Mouse (Mus musculus): Measurements from ENCODE around the gene Insr.

The Insr gene

GRCm38 (mm10) chr8:3232601-3233000 is 46.8 kb downstream of the Insr start:
- DNase-seq (ENCODE audit: low read depth, low spot score), result no peak

DNA sequence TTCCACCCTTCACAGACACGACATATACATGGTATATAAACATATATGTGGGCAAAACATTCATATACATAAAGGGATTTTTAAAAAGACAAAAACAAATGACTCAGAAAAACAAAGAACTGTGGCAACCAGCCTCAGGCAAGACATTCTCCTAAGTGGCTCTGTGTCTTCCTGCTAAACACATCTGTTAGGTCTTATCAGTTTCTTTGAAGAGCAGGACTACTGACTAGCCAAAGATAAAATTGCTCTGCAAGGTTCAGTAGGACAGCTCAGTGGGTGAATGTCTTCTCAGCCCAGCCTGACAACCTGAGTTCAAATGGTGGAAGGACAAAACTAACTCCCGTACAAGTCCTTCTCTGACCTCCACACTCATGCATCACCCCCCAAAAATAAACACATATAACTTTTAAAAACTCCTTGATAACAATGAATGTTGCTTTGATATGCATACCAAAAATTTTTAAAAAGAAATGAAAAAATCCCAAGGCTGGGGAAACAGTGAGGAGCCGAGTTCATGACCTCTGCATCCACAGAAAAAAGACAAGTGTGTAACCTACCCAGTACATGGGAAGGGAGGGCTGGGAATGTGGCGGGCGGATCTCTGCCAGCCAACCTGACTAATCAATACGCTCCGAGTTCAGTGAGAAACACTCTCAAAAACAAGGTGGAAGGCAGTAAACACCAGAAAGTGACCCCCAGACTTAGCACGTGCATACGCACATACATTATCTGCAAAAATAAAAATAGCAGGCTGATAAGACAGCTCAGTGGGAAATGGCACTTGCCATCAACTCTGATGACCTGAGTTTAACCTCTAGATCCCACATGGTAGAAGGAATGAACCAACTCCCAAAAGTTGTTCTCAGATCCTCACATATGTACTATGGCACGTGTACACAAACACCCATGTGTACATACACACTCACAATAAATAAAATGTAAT is 49.0 kb downstream of the Insr start:
- DNase-seq (ENCODE audit: low read depth, low spot score), result no peak

GRCm38 (mm10) chr8:3227423-3227822 is 52.0 kb downstream of the Insr start:
- DNase-seq (ENCODE audit: low read depth, low spot score), result no peak

GRCm38 (mm10) chr8:3225731-3226130 is 53.7 kb downstream of the Insr start:
- peak; percentile 15 for DNase-seq (ENCODE audit: low read depth, low spot score)

DNA sequence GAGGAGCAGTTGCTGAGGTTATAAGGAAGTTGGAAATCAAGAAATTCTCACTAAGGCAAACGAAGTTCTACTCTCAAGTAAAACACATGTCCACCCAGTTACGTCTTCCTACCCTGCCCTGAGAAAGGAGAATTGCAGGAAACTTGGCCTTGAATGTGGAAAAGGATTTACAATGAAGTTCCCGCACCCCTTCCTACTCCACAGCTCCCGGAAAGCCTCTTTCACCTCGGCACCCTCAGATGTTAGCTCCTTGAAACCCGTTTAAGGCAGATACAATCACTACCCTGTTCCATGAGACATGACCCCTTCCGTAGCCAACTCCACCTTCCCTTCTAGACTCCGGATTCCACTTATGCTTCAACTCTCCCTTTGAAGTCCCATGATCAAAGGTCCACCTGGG is 54.2 kb downstream of the Insr start:
- DNase-seq (ENCODE audit: low read depth, low spot score), result no peak

- no peak for DNase-seq (ENCODE audit: low read depth, low spot score)
These were observed 56.8 kb downstream of the Insr start for GRCm38 (mm10) chr8:3222636-3222965.

DNA sequence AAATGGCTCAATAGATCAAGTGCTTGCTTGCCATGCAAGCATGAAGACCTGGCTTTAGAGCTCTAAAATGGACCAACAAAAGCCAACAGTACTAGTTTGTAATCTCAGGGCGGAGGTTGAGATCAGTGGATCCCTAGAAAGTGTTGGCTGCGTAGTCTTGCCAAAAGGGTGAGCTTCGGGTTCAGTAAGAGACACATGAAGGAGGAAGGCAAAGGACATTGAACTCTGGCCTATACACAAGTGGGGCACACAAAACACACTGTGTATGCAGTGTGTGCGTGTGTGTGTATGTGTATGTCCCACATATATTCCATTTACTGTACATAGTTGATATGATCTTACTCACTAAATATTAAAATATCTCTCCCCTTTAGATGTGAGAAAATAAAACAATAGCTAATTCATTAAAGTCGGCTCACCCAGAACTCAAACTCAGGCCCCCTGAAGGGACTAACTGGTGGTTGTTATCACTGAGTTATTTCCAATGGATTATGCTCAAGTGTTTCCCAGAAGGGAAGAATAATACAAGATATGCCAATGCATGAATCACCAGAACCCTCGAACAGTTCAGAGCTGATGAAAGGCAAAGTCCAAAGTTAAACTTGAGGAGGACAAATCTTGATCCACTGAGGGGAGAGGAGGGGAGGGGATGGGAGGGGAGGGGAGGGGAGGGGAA is 57.3 kb downstream of the Insr start:
- no peak for DNase-seq (ENCODE audit: low read depth, low spot score)

DNA sequence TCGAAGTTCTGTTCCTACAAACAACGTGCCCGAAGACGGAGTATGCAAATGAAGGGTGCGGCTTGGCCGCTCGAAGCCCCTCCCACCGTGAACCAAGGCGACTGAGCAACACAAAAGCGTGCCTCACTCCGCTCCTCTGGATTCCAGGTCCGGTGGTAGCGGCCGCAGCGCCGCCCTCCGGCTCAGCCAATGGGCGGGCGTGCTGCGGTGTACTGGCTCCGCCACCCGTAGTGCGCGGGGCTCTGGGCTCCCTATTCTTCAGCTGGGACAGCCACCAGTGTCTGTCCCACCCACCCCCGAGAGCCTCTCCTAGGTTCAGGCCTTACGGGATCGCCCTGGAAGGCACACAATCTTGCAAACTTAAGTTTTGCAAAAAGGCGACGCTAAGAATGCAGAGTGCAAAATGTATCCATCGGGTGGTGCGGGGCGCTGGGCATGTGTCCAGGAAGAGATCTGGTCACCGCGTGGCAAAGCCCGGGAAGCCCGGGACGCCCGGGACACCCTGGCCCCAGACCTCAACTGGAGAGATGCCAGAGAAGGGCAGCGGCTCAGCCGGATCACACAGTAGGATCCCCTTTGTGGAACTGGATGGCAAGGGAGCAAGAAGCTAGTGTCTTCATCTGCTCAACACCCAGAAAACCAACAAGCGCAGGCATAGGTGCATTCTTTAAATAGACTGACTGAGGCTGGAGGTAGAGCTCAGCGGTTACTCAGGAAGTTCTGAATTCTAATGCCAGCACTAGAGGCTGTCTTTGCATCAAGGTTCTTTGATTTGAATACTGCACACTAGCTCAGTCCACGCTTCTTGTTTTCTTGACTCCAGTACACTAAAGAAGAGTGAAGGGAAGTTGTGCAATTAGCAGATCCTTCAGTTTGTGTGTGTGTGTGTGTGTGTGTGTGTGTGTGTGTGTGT is 58.1 kb downstream of the Insr start:
- peak; percentile 97 for DNase-seq (ENCODE audit: low read depth, low spot score)

DNA sequence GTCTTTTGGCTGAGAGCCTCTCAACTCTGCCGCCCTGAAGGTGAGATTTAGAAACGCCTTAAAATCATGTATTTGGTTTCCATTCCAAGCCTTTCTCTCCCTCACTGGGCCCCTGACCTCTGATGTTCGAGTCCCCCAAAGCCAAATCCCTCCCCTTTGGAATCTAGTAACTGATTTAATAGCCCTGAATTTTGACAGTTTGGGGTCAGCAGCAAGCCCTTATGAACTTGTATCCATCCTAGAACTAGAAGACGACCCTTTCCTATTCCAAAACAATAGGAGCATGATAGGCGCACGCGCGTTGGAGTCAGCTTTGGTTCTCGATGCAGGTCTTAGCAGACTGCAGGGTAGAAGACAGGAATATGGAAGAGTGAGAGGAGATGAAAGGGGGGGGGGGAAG is 58.9 kb downstream of the Insr start:
- DNase-seq (ENCODE audit: low read depth, low spot score), result peak; percentile 50

DNA sequence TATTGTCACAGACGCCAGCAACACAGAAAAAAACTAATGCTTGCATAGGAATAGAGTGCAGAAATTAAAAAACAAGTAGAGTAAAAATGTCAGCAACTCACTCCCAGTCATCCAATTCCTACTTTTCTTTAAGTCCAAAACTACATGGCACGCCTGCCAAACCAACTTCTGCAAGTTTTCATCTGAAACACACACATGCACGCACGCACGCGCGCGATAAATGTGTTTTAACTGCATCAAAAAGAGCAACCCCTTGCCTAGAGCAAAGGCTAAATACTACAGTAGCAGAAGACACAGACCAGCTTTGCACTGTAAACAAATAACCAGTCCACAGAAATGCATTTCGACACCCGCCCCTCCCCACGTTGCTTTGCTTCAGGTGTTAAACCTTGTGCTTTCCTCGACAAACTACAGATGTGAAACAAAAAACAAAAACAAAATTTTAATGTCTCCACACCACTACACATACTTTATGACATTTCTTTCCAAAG is 59.5 kb downstream of the Insr start:
- DNase-seq (ENCODE audit: low read depth, low spot score), result no peak

DNA sequence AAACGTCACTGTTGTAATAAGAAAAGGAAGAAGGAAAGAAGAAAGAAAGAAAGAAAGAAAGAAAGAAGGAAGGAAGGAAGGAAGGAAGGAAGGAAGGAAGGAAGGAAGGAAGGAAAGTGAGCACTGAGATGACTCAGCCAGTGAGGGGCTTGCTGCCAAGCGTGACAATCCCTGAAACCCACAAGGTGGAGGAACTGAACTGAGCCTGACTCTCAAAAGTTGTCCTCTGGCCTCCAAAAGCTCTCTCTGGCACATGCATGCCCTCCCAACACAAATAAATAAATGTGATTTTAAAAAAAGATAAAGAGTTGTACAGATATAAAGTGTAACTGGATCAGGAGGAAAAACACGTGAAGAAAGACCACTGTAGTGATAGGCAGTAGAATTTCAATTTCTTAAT is 60.2 kb downstream of the Insr start:
- no peak for DNase-seq (ENCODE audit: low read depth, low spot score)

GRCm38 (mm10) chr8:3216541-3217092 is 62.8 kb downstream of the Insr start:
- DNase-seq (ENCODE audit: low read depth, low spot score), result no peak

- DNase-seq (ENCODE audit: low read depth, low spot score), result no peak
These were observed 63.9 kb downstream of the Insr start for GRCm38 (mm10) chr8:3215561-3215960.

DNA sequence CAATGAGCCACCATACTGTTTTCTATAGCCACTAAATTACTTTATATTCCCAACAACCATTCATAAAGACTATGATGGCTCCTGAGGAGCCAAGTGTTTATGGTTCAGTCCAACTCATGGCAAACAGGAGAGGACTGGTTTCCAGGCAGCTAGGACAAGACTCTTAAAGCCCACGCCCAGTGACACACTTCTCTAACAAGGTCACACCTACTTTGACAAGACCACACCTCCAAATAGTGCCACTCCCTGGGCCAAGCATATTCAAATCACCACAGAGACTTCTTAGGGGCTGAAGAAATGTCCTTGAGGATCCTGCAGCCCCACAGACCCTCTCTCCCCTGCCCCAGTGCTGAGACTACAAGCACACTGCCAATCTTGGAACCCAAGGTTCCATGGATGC is 64.8 kb downstream of the Insr start:
- DNase-seq (ENCODE audit: low read depth, low spot score), result peak; percentile 68

DNA sequence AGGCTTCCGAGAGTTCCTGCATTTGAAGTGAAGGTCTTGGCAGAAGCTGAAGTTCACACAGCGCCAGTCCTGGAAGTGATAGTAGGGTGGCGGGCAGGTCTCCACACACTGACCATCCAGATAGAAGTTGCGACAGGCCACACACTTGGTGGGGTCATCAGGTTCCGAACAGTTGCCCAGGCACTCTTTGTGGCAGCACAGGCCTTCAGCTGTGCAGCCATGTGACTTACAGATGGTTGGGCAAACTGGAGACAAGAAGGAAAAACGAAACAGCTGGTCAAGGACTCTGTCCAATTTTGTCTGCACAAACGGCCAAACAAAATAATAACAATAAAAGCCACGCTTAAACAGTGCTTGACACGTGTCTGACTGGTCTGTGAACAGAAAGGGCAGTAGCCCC is 68.0 kb downstream of the Insr start:
- no peak for DNase-seq (ENCODE audit: low read depth, low spot score)

- no peak for DNase-seq (ENCODE audit: low read depth, low spot score)
These were observed 69.5 kb downstream of the Insr start for GRCm38 (mm10) chr8:3209960-3210359.

- DNase-seq (ENCODE audit: low read depth, low spot score), result no peak
These were observed 70.1 kb downstream of the Insr start for GRCm38 (mm10) chr8:3209268-3209667.

- DNase-seq (ENCODE audit: low read depth, low spot score), result no peak
These were observed 70.7 kb downstream of the Insr start for GRCm38 (mm10) chr8:3208729-3209128.

DNA sequence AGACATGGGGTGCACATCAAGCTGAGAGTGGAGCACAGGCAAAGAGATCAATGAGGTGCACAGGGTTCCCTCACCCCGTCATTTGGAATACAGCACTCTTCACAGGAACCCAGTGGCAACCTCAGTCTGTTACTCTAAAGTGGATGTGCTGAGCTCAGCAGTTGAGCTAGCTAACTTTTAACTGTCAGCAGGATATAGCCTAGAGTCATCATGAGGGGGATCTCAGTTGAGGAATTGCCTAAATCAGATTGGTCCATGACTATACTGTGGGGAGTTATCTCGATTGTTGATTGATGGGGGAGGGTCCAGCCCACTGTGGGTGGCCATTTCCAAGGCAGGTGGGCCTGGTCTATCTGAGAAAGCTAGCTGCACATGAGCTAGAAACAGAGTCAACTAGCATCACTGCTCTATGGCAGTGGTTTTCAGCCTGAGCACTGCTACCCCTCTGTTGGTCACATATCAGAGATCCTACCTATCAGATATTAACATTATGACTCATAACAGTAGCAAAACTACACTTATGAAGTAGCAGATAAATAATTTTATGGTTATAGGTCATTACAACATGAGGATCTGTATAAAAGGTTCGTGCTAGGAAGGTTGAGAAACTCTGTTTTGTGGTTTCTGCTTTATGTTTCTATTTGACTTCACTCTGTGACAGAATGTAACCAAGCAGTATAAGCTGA is 74.5 kb downstream of the Insr start:
- DNase-seq (ENCODE audit: low read depth, low spot score), result no peak

- no peak for DNase-seq (ENCODE audit: low read depth, low spot score)
These were observed 76.6 kb downstream of the Insr start for GRCm38 (mm10) chr8:3202792-3203191.

DNA sequence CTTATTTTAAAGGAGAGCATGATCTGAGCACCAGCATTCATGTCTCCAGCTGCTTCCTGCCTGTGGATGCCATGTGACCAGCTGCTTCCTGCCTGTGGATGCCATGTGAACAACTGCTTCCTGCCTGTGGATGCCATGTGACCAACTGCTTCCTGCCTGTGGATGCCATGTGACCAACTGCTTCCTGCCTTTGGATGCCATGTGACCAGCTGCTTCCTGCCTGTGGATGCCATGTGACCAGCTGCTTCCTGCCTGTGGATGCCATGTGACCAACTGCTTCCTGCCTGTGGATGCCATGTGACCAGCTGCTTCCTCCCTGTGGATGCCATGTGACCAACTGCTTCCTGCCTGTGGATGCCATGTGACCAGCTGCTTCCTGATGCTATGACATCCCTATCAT is 85.1 kb downstream of the Insr start:
- DNase-seq (ENCODE audit: low read depth, low spot score), result peak; percentile 30
